Mouse (Mus musculus): Measurements from ENCODE around the gene Tmem14a. TPM values are rescaled to one million over a fixed set of nuclear protein-coding genes. Genes with fewer than 3 reads are reported as not detected.

The Tmem14a gene
- polyA plus RNA-seq, 1 experiment from 2014 or later: 16.2 TPM

DNA sequence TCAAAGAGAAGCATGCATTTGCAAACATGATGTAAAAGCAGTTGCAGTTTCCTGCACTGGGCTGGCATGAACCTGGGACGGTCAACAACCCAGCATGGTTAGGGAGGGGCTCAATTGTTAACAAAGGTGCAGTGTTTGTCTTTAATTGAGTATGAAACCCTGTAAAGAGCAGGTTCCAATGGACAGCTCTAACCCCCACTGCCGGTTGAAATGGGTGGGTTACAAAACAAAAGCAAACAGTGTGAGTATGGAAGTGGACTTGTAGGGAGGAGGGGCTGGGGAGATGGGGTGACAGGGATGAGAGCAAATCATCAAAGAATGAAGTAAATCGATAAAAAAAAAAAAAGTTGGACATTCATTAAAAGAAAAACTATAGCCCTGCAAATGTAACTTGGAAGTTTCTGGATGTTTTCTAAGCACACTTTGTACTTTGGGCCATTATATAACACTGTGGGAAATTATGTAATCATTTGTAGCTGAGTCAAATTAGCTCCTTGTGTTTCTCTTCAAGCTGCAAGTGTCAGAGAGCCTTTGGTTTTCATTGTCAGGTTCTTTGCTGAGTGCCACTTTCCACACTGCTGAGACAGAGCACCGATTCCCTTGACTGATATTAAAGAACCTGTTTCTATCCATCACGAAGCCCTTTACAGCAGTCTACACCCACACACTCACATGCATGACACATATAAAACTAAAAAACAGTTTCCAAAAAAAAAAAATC lies 13.5 kb downstream of the Tmem14a start:
- 66% methylated on average over 5 of the region's 5 CpGs for WGBS
- no peaks in the 10 kb centered on the region for H3K4me1 ChIP-seq (ENCODE audit: control insufficient read depth, insufficient read depth, low read length)
- ATAC-seq (ENCODE audit: low FRiP score, low TSS enrichment): no peak
- no peak for DNase-seq
- H3K9ac ChIP-seq (replicated peaks; ENCODE audit: low read length): no peak overlapping the region
- H3K36me3 ChIP-seq (ENCODE audit: control insufficient read depth, insufficient read depth, low read length): 0 out of 2 replicates have a peak, but pooled peaks cover 2% of the 10 kb centered on the region
- H3K4me3 ChIP-seq (replicated peaks; ENCODE audit: low read depth, low read length): no peak overlapping the region
- H3K9me3 ChIP-seq (ENCODE audit: control insufficient read depth, low read length): no peaks in the 10 kb centered on the region
- no peaks in the 10 kb centered on the region for H3K27me3 ChIP-seq (ENCODE audit: control insufficient read depth, insufficient read depth, low read length)
- H3K4me2 ChIP-seq (ENCODE audit: low read length): no peak overlapping the region
- no peak overlapping the region for H3K27ac ChIP-seq (replicated peaks; ENCODE audit: low read depth, low read length)

GRCm38 (mm10) chr1:21232516-21232915 lies 14.1 kb downstream of the Tmem14a start:
- DNase-seq: no peak
- 92% methylated on average over 1 of the region's 1 CpGs for WGBS
- ATAC-seq (ENCODE audit: low FRiP score, low TSS enrichment): no peak

DNA sequence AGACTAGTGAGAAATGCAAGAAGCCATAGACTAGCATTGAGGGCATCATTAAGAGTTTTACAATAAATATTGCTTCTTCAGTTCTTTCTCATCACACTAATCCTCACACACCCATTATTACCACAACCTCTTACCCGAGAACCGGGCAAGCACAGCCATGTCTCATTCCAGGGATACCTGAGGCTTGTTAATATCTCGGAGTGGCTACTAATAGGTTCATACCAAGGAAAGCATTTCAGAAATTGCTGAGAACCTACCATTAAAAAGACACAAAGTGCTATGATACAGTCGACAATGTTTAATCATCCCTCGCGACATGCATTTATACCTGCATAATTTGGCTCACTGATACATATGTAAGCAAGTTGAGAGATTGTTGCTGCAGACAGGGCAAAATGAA lies 17.0 kb downstream of the Tmem14a start:
- H3K36me3 ChIP-seq (ENCODE audit: control insufficient read depth, insufficient read depth, low read length): no peaks in the 10 kb centered on the region
- ATAC-seq (ENCODE audit: low FRiP score, low TSS enrichment) (no peak), DNase-seq (no peak)
- WGBS: 95% methylated on average over 6 of the region's 6 CpGs
- H3K9me3 ChIP-seq (ENCODE audit: control insufficient read depth, low read length): no peaks in the 10 kb centered on the region
- no peak overlapping the region for H3K9ac ChIP-seq (replicated peaks; ENCODE audit: low read length)
- H3K4me1 ChIP-seq (ENCODE audit: control insufficient read depth, insufficient read depth, low read length): no peaks in the 10 kb centered on the region
- no peaks in the 10 kb centered on the region for H3K27me3 ChIP-seq (ENCODE audit: control insufficient read depth, insufficient read depth, low read length)
- no peak overlapping the region for H3K4me3 ChIP-seq (replicated peaks; ENCODE audit: low read depth, low read length)
- H3K27ac ChIP-seq (replicated peaks; ENCODE audit: low read depth, low read length): no peak overlapping the region
- no peak overlapping the region for H3K4me2 ChIP-seq (ENCODE audit: low read length)

More at GRCm38 (mm10) chr1:21232516-21232915, 14.1 kb downstream of the Tmem14a start:
- Histone ChIP-seq H3K4me3 (replicated peaks; ENCODE audit: low read depth, low read length) (no peak overlapping the region), H3K9me3 (ENCODE audit: control insufficient read depth, low read length) (no peaks in the 10 kb centered on the region), H3K4me1 (ENCODE audit: control insufficient read depth, insufficient read depth, low read length) (no peaks in the 10 kb centered on the region), H3K27me3 (ENCODE audit: control insufficient read depth, insufficient read depth, low read length) (no peaks in the 10 kb centered on the region), H3K27ac (replicated peaks; ENCODE audit: low read depth, low read length) (no peak overlapping the region), H3K4me2 (ENCODE audit: low read length) (no peak overlapping the region), H3K36me3 (ENCODE audit: control insufficient read depth, insufficient read depth, low read length) (no peaks in the 10 kb centered on the region), H3K9ac (replicated peaks; ENCODE audit: low read length) (no peak overlapping the region)

DNA sequence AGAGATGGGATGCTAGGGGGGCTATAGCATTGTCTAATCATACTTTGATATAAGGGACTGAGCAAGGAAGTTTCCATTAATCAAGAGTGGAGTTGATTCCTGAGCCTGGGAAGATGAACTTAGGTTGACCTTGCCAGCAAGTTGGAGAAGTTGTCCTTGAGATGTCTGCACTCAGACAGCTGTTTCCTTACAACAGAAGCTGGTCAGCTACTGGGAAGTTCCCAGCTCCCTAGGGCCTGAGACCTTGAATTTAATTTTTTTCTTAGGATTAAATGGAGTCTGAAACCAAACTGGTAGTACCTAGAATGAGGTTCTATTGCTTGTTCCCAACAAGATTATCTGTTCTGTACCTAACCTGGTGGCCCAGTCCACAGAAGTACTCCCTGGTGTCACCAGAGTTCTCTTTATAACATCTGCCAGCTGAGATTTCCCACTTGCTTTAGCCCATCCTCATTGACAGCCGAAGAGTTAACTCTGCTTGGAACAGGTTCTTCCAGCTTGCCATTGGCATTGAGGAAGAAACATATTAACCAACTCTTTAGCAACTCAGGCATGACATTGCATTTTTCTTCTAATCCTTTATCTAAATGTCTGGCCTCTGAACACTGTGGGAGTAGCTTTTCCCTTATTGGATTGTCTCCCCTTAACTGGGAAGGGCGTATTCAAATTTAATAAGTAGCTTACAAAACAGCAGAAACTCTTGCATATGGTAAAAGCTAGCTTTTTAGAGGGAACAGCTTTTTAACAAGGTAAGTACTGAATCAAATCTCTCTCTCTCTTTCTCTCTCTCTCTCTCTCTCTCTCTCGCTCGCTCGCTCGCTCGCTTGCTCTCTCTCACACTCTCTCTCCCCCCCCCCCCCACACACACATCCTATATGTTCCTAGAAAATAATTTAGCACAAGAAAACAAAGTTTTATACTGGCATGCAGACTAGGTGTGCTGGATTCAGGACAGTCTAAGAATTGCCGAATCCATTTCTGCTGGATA lies 21.8 kb downstream of the Tmem14a start, which contains the start of gene Gsta3:
Gene Gsta3 (plus strand): TSS at position 679 of the 988 bp plus-strand sequence.
- 80% methylated on average over 8 of the region's 8 CpGs for WGBS
- H3K4me3 ChIP-seq (replicated peaks; ENCODE audit: low read depth, low read length): no peak within 1 kb of the TSS
- DNase-seq (no peak), ATAC-seq (ENCODE audit: low FRiP score, low TSS enrichment) (no peak)
- no peaks in the 10 kb centered on the region for H3K27me3 ChIP-seq (ENCODE audit: control insufficient read depth, insufficient read depth, low read length)
- no peak within 1 kb of the TSS for H3K9ac ChIP-seq (replicated peaks; ENCODE audit: low read length)
- H3K9me3 ChIP-seq (ENCODE audit: control insufficient read depth, low read length): no peaks in the 10 kb centered on the region
- no peak within 1 kb of the TSS for H3K27ac ChIP-seq (replicated peaks; ENCODE audit: low read depth, low read length)
- H3K4me2 ChIP-seq (ENCODE audit: low read length): no peak within 1 kb of the TSS
- no peaks in the 10 kb centered on the region for H3K4me1 ChIP-seq (ENCODE audit: control insufficient read depth, insufficient read depth, low read length)
- no peaks in the 10 kb centered on the region for H3K36me3 ChIP-seq (ENCODE audit: control insufficient read depth, insufficient read depth, low read length)

GRCm38 (mm10) chr1:21241096-21241495 lies 22.7 kb downstream of the Tmem14a start:
- whole genome bisulfite sequencing: 73% methylated on average over 1 of the region's 1 CpGs
- H3K36me3 ChIP-seq (ENCODE audit: control insufficient read depth, insufficient read depth, low read length): no peaks in the 10 kb centered on the region
- ATAC-seq (ENCODE audit: low FRiP score, low TSS enrichment) (no peak), DNase-seq (no peak)
- no peak overlapping the region for H3K4me3 ChIP-seq (replicated peaks; ENCODE audit: low read depth, low read length)
- H3K27me3 ChIP-seq (ENCODE audit: control insufficient read depth, insufficient read depth, low read length): no peaks in the 10 kb centered on the region
- no peaks in the 10 kb centered on the region for H3K4me1 ChIP-seq (ENCODE audit: control insufficient read depth, insufficient read depth, low read length)
- H3K9ac ChIP-seq (replicated peaks; ENCODE audit: low read length): no peak overlapping the region
- H3K27ac ChIP-seq (replicated peaks; ENCODE audit: low read depth, low read length): no peak overlapping the region
- H3K4me2 ChIP-seq (ENCODE audit: low read length): no peak overlapping the region
- H3K9me3 ChIP-seq (ENCODE audit: control insufficient read depth, low read length): no peaks in the 10 kb centered on the region

DNA sequence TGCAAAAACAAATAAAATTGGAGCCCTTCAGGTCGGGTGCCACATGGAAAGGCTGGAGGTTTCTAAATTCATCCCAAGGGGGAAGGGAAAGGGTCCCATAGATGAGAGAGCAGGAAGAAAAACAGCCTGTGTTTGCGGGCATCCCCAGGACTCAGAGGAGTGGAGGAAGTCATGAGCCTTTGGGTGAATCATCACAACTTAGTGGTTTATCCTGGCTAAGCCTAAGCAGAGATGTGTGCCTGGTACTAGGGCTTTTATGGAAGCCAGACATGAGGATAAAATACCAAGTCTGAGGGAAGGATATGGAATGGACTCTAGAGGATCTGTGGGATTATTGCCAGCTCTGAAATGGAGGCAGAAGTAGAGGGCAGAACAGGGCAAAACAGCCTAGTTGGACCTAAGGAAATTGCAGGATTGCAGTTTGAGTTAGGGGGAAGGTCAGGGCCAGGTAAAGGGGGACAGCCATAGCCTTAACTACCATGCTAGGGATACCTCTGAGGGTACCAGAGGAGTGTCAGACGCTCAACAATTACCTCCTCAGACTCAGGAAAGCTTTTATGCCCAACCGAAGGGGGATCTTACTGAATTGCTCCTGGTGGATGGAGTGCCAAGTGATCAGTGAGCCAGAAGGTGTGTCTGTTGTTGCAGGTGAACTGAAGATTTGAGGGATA lies 26.1 kb downstream of the Tmem14a start:
- 78% methylated on average over 4 of the region's 4 CpGs for WGBS
- Histone ChIP-seq H3K27ac (replicated peaks; ENCODE audit: low read depth, low read length) (no peak overlapping the region), H3K9me3 (ENCODE audit: control insufficient read depth, low read length) (no peaks in the 10 kb centered on the region), H3K9ac (replicated peaks; ENCODE audit: low read length) (no peak overlapping the region), H3K36me3 (ENCODE audit: control insufficient read depth, insufficient read depth, low read length) (no peaks in the 10 kb centered on the region), H3K4me1 (ENCODE audit: control insufficient read depth, insufficient read depth, low read length) (no peaks in the 10 kb centered on the region), H3K4me3 (replicated peaks; ENCODE audit: low read depth, low read length) (no peak overlapping the region), H3K4me2 (ENCODE audit: low read length) (no peak overlapping the region), H3K27me3 (ENCODE audit: control insufficient read depth, insufficient read depth, low read length) (no peaks in the 10 kb centered on the region)
- ATAC-seq (ENCODE audit: low FRiP score, low TSS enrichment): no peak
- DNase-seq: no peak

- H3K4me3 ChIP-seq (replicated peaks; ENCODE audit: low read depth, low read length): no peak overlapping the region
- no peaks in the 10 kb centered on the region for H3K36me3 ChIP-seq (ENCODE audit: control insufficient read depth, insufficient read depth, low read length)
- H3K9ac ChIP-seq (replicated peaks; ENCODE audit: low read length): no peak overlapping the region
- DNase-seq (no peak), ATAC-seq (ENCODE audit: low FRiP score, low TSS enrichment) (no peak)
- no peak overlapping the region for H3K27ac ChIP-seq (replicated peaks; ENCODE audit: low read depth, low read length)
- H3K27me3 ChIP-seq (ENCODE audit: control insufficient read depth, insufficient read depth, low read length): no peaks in the 10 kb centered on the region
- H3K4me1 ChIP-seq (ENCODE audit: control insufficient read depth, insufficient read depth, low read length): no peaks in the 10 kb centered on the region
- 71% methylated on average over 3 of the region's 3 CpGs for WGBS
- H3K9me3 ChIP-seq (ENCODE audit: control insufficient read depth, low read length): no peaks in the 10 kb centered on the region
- H3K4me2 ChIP-seq (ENCODE audit: low read length): no peak overlapping the region
These were observed 27.8 kb downstream of the Tmem14a start for GRCm38 (mm10) chr1:21246136-21246535.

- no peak for DNase-seq
- Histone ChIP-seq H3K4me3 (replicated peaks; ENCODE audit: low read depth, low read length) (no peak overlapping the region), H3K4me1 (ENCODE audit: control insufficient read depth, insufficient read depth, low read length) (no peaks in the 10 kb centered on the region), H3K27me3 (ENCODE audit: control insufficient read depth, insufficient read depth, low read length) (no peaks in the 10 kb centered on the region), H3K27ac (replicated peaks; ENCODE audit: low read depth, low read length) (no peak overlapping the region), H3K4me2 (ENCODE audit: low read length) (no peak overlapping the region), H3K9me3 (ENCODE audit: control insufficient read depth, low read length) (no peaks in the 10 kb centered on the region), H3K36me3 (ENCODE audit: control insufficient read depth, insufficient read depth, low read length) (no peaks in the 10 kb centered on the region), H3K9ac (replicated peaks; ENCODE audit: low read length) (no peak overlapping the region)
- no peak for ATAC-seq (ENCODE audit: low FRiP score, low TSS enrichment)
These were observed 29.5 kb downstream of the Tmem14a start for GRCm38 (mm10) chr1:21247896-21248295.

Data from midbrain, embryonic 14.5 days (tissue).